Mouse (Mus musculus) lung, postnatal 0 days (tissue): ENCODE data around the gene Cyp4f40.

Experiments
- CTCF ChIP-seq: IDR thresholded peaks from 2 replicates; pipeline ENCODE4 v1.5.1; 2016; ENCODE audit warnings: antibody characterized with exemption, mild to moderate bottlenecking
- EP300 ChIP-seq: IDR thresholded peaks from 2 replicates; pipeline ENCODE4 v1.6.1; 2016; ENCODE audit warnings: antibody characterized with exemption, mild to moderate bottlenecking, control low read depth

GRCm38 (mm10) chr17:32680404-32680803, 21.7 kb downstream of the Cyp4f40 start:
- no peak for TF ChIP-seq EP300
- peak; percentile 81 for TF ChIP-seq CTCF
